Mouse (Mus musculus): ENCODE measurements around the gene B4galt7. TPM values are rescaled to one million over a fixed set of nuclear protein-coding genes. Genes with fewer than 3 reads are reported as not detected.
"Not testable (repeated sequence)": the region's sequence is repeated elsewhere in the genome, so short reads cannot be mapped to it uniquely, and the experiment has no call there.

Gene B4galt7
- total RNA-seq (2021): 10 to 100 TPM; 13.4 to 16.6 TPM
- long read RNA-seq, experiment 1, transcript B4galt7-201 (6 exons, 2,130 nt): major isoform, 33 of 44 reads
- long read RNA-seq, experiment 1, partial matches to known transcripts: 4 of 44 reads
- long read RNA-seq, experiment 1, other reads (novel, unspliced or antisense): 7 of 44 reads
- long read RNA-seq, experiment 2, transcript B4galt7-201 (6 exons, 2,130 nt): major isoform, 9 of 12 reads
- long read RNA-seq, experiment 2, partial matches to known transcripts: 1 of 12 reads
- long read RNA-seq, experiment 2, other reads (novel, unspliced or antisense): 2 of 12 reads

DNA sequence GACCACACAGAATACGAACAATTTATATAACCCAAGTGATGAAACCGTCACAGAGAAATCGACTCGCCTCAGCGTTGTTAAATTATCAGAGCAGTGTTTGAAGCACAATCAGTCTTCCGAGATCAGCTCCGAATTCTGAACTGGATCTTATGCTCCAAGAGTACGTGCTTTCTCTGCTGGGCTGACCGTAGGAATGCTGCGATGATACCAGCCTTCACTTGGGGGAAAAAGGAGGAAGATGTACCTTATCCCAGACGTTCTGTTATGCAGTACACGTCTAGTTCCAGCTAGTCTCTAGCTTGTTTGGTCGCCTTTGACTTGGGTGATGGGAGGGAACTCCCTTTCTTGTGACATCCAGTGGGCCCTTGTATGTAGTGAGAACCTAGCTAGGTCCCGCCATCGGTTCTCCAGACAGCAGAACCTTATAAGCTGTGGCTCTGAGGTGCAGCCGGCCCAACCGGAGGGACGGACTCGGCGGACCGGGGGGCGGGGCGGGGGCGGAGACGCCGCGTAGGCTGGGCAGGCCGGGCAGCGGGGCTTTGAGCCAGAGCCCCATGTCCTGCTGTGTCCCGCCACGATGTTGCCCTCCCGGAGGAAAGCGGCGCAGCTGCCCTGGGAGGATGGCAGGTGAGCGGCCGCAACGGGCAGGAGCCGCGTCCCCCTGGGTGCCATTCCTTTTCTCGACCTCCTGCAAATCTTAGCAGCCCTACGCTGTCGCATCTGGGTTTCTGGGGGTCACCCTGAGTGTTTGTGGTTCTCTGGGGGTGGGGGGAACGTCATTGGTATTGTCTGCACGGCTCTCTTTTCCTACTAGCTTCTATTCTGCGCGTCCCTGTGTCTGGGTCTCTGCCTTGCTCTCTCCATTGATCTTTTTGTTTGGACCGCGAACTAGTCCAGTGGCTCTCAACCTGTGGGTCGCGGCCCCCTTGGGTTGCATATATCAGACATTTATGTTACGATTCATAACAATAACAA, at the start of gene B4galt7:
Gene B4galt7 (plus strand): TSS at position 331 of the 975 bp plus-strand sequence.
- peak; percentile 91 to 93 for DNase-seq

DNA sequence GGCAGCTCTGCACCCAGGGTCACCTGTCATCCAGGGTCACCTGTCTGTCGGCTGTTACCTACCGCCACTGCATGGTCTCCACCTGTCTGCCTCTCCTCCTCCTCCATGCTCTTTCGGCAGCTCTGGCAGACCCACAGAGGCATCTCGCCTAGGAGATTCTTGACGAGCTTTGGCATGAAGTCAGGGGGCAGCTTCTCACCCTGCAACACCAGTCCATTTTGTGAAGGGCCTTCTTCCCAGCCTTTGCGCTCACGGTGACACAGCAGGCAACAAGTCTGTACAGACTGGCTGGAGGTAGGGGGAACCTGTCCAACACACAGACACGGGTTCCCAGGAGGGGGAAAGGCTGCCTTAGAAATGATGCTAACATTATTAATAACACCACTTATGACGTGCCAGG, 43.8 kb upstream of the B4galt7 start:
- no peak for DNase-seq

DNA sequence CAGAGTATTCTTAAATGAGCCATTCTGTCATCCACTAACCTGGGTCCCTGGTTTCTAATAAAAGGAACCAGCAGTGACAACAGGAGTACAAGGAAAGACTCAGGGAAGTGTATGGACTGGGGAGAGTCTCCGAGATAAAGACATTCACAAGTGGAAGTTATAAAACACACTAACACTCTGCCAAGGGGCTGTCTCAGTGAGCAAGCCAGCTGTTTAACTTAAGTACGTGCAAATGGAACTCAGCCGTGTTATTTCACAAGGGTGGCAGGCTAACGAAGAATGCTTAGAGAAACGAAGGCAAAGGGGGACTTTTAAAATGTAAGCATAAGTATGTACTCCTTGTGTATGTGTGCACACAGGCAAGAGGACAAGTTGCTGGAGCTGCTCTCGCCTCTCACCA, 42.2 kb upstream of the B4galt7 start:
- DNase-seq: no peak

DNA sequence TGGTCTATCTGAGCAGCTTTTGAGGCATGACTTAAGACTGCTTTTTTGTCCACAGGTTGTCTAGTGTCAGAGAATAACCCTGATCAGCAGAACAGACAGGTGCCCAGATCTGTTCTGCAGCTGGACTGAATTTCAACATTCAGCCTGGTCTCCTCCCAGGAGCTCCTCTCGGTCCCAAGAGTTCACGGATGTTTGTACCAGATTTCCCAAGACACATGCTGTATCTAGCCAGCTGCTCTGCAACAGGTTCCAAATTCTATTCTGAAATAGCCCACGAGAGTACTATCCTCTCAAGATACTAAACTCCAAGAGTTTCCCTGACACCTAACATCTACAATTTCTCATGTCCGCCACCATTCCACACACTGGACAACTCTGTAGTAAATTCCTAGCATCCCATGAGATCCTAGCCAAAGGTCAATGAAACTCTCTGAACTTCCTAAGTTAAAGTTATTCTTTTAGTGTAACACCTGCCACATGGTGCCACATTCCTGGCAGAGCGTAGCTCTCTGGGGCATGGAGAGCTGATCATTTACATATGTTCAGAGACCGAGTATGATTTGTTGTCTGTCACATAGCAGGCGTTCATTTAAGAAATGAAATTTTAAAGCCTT, 36.3 kb upstream of the B4galt7 start:
- no peak for DNase-seq

DNA sequence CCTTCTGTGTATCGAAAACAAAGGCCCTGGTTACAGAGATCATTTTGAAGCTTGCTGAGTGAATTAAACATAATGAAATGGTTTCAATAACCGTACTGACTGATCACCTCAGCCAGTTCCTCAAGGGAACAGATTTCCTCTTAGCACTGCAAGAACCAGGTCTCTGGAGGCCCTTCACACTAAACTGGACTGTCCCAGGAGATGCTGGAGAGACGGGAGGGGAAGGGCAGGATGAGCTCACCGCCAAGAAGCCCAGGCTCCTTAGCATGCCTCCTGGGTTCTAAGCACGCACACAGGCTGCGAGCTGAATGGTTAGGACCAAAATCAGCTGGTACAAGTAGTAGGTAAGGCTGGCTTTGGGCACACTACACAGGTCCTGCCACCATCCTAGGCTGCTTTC, 32.7 kb upstream of the B4galt7 start:
- no peak for DNase-seq

DNA sequence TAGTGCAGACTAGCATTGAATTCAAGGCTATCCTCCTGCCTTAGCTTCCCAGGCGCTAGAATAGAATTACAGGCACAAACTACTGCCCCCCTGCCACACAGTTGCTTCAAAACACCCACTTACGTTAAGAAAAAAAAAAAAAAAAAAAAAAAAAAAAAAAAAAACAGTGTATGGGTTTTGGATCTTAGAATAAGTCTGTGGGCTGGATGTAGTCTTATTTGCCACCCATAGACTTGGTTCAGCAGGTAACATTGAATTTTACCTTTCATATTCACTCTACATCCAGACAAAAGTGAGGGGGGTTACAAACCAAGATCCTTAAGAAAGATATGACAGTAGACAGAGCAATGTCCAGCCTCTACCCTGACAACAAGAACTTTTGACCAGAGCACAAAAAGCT, 31.7 kb upstream of the B4galt7 start:
- DNase-seq: no peak

DNA sequence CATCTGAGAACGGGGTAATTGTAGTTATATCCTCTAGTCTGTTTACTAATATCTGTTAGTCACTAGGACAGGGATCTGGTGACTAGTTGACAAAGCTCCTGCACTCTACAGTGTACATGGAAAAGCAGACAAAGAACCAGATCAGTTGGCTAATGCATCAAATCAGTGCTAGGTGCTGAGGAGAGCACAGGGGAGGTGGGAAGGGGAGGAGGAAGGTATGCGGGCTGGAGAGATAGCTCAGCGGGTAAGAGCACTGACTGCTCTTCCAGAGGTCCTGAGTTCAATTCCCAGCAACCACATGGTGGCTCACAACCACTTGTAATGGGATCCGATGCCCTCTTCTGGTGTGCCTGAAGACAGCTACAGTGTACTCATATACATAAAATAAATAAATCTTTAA, 31.2 kb upstream of the B4galt7 start:
- DNase-seq: not testable (repeated sequence)

DNA sequence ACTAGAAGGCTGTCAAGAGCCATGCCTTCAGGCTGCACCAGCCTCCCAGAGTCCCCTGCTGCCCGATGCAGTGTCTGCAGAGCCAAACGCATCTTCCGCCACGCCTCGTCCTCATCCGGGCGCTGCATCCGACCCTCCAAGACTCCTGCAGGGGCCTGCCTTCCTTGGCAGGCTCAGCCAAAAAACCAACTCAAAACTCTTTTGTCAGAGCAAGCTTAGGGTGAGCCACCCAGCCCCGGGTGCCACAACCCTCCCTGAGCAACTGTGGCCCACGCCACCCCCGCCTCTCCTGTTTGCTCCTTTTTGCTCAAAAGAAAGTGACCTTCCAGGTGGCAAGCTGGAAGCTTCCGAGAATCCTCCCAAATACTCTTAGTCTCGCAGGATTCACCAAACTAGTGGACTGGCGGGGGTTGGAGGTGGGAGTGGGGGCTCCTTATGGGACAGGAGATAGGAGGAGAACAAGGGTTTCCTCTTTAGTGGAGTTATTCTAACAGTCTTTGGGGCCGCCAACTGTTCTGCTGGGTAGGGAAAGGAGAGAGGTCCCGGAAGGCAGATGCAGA, 29.9 kb upstream of the B4galt7 start:
- DNase-seq: peak; percentile 14 to 41

DNA sequence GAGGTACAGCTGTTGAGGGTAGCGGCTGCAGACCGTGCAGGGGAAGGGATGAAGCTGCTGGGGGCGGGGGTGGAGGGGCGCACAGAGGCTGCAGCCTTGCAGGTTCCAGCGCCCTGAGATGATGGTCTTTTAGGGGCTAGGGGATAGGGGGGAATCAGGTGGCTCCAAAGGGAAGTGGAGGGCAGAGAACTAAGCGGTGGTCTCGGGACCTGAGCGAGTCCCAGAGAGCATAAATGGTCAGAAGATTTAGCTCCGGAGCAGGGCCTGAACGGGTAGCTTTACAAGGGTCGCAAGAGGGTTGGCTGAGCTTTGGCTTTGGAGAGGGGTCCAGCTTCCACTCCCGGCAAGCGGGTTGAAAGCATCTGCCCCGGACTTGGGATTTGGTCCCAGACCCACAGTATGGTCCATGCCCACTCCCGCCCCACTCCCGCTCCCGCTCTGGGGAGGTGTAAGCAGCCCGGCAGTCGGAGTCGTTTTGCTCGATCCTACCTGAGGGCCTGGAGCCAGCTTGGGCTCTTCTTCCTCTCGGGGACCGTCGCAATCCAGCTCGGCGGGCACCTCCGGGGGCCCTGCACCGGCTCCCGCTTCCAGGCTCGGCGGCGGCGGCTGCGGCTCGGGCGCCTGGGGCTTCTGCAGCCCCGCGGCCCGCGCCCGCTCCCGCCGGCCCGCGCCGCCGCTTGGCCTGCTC, 29.3 kb upstream of the B4galt7 start:
- peak; percentile 46 to 66 for DNase-seq

DNA sequence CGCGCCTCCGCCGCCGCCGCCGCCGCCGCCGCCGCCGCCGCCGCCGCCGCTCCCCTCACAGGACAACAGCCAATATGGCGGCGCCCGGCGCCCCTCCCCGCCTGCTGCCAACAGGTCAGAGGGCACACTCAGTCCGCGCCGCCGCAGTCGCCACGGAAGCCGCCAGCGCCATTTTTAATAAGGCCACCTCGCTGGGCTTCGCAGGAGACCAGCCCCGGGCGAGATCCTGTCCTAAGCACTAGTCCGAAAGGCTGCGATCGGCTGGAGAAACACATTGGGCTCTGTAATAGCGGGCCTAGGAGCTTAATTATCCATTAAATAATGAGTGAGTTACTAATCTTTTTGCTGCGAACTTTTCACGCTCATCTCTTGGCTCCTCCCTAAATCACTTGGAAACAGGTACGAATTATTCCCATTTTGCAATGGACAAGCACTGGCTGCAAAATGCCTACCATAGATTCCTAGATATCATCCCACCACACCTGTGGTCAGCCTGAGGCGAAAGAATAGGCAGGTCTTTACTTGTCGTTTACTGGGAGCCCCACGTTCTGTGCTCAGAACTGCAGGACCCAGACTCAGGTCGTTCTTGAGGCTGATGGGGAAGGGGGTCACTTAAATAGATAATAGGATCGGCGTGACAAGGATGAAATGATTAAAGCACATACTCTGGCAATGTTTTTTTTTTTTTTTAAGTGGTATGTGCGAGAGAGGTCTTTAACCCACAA, 28.5 kb upstream of the B4galt7 start, which contains the start of gene Fam193b:
Gene Fam193b (minus strand): TSS at position 94 of the 725 bp plus-strand sequence.
- peak; percentile 97 to 98 for DNase-seq

DNA sequence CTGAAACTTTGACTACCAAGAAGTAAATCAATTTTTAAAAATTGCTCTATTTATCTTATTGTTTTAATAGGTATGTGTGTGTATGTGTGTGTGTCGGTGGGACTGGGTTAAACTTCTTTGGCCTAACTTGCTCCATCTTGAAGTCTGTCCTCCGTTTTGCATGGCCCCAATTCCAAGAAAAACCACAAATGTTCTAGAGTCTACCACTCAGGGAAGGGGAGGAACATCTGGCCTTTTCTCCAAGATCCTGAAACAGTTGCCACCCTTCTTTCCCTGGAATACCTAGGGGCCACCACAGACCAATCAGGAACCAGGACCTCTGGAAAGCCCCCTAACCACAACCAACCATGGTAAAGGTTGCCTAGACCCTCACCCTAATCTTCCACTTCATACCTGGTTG, 27.7 kb upstream of the B4galt7 start:
- no peak for DNase-seq

DNA sequence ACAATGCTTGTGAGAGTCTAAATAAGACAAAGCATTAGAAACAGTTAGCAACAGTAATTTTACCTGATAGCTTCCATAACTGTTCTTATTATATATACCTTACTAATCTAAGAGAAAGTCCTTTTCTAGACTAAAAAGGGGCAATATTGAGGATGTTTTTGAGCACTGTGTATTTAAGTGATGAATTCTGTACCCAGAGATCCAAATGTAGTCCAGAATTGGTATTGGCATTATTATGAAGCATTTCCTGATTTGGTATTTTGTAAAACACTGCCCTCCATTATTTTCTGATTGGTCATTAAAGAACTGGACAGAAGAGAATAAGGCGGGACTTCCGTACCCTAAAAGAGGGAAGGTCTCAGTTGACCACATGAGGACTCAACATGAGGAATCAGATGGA, 26.3 kb upstream of the B4galt7 start, which contains the start of gene Tmed9:
Gene Tmed9 (plus strand): TSS at position 301 of the 400 bp plus-strand sequence.
- no peak for DNase-seq

DNA sequence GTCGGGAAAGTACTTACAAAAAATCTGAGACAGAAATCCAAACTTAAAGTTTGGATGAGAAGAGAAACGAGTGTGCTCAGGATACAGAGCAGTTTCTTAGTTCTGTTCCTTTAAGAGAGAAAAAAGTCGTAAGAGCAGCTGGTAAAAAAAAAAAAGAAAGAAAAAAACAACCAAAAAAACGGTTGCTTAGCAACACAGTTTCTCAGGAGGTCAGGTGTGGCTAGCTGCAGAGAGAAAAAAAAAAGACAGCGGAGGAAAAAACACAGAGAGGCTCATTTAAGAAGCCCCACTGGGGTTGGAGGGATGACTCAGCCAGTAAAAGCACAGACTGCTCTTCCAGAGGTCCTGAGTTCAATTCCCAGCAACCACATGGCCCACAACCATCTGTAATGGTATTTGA, 25.4 kb upstream of the B4galt7 start:
- DNase-seq: no peak

DNA sequence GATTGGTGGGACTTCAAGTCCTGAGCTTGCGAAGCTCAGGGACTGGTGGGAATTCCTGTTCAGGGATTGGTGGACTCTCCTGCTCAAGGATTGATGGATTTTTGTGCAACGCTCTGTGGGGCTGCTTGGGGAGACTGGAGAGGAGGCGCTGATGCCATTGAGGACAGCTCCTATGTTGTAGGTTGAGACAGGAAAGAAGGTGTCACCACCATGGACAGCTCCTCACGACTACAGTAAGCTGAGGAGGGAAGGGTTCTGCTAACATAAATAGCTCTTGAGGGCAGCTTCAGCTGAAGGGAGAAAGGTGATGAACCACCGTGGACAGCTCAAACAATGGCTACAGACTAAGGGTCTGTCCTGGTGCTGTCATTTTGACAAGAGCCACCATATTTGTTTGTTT, 23.8 kb upstream of the B4galt7 start:
- no peak for DNase-seq

DNA sequence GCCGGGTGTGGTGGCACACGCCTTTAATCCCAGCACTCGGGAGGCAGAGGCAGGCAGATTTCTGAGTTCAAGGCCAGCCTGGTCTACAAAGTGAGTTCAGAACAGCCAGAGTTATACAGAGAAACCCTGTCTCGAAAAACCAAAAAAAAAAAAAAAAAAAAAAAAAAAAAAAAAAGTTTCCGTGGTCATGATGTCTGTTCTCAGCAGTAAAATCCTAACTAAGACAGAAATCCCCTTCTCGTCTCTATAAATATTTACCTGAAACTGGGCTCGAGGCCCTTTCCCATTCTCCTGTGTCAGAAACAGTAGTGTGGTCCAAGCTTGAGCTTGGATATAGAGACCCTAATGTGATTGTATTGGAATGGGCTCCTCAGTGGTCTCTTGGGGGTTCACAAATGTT, 22.8 kb upstream of the B4galt7 start:
- DNase-seq: not testable (repeated sequence)

DNA sequence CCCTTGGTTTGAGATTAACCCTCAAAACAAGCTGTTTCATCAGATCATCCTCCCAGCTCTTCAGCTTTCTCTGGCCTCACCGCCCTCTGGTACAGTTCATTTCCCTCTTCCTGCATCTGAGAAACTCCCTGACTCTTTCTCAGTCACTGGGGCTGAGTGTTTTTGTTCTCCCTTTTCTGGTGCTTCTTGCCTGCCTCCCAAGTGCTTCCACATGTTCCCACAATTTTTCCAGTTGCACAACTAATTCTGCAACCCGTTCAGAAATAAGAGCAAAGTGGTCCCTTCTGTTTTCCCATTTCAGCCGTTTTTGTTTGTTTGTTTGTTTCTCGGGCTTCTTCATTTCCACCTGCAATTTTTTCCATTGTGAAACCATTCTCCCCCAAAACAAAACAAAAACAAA, 21.6 kb upstream of the B4galt7 start:
- no peak for DNase-seq

DNA sequence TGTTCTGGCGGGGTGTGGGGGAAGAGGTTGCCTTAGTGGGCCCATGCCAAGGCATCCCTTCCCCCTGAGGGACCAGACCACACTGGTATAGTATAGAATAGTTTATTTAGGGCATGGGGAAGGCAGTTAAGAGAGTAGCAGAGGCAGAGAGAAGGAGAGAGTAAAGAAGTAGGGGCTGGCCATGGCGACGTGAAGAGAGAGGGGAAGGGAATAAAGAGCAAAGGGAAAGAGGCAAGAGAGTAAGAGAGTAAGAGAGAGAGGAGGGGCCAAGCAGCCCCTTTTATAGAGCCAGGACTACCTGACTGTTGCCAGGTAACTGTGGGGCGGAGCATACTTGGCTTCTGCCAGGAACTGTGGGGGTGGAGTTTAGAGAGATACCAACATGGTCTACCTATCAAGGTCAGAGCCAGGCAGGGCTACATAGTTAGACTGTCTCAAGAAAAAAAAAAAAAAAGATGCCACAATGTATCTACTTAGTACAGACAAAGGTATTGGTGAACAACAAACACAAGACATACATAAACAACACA, 7.7 kb upstream of the B4galt7 start:
- no peak for DNase-seq

DNA sequence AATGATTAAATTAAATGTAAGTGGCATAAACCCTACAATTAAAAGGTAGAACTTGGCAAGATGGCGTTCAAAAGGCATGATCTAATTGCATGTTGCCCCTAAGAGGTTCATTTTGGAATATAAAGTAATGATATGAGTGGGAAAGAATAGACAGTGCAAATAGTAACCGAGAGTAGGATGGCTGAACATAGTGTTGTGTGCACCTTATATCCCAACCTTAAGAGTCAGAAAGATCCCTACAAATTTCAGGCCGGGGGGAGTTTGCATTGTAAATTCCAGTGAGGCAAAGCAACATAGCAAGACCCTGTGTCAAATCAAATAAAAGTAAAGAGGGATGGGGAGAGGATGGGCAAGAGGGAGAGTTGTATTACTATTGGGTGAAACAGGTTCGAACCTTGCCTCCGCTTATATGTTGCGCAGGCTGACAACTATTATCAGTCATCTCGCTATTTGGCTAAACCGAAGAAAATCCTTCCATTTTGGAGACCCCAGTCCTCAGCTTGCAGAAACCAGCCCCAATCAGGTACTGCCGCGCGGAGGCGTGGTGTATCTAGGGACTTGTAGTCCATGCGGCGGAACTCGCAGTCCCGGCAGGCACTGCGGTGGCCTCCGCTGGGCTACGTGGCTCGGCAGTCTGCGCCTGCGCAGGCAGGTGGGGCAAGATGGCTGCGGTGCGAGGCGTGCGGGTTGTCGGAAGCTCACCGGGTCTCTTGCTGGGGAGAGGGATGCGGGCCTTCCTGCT, 7.0 kb upstream of the B4galt7 start:
- DNase-seq: peak; percentile 98 to 99

DNA sequence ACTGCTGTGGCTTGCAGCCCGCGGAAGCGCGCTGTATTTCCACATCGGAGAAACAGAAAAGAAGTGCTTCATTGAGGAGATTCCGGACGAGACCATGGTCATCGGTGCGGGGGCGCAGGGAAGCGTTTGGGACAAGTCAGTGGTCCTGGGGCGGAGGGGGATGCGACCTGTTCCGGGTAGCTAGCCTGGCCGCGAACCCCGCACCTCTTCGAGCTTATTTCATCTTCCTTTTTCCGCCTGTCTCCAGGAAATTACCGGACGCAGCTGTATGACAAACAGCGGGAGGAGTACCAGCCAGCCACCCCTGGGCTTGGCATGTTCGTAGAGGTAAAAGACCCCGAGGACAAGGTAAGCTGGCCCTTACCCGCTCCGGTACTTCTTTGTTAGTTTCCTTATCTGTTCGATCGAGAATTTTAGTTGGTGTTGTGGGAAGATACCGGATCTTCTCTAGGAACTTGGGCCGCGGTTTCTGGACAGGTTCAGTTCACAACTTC, 6.4 kb upstream of the B4galt7 start:
- no peak for DNase-seq

DNA sequence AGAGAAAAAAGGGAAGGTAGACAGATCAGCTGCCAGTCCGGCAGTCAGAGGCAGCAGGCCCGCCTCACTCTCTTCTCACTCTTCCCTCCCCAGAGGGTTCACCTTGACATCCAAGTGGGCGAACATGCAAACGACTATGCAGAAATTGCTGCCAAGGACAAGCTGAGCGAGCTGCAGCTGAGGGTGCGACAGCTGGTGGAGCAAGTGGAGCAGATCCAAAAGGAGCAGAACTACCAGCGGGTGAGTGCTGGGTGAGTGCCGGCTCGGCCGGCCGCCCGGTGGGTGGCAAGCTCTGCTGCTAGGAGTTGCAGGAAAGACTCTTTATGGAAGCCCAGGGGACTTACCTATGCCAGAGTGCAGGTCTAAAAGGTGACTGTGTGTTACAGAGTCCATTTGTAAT, 4.3 kb upstream of the B4galt7 start:
- DNase-seq: peak; percentile 59 to 63
